Mouse (Mus musculus) liver, embryonic 11.5 days (tissue): Measurements from ENCODE around the gene Mknk1. TPM values are rescaled to one million over a fixed set of nuclear protein-coding genes. Genes with fewer than 3 reads are reported as not detected.

Experiments used
- ATAC-seq: fragments of 200-750 bp; cut with Nextera tagmentation; replicated peaks from 2 replicates; pipeline ENCODE4 v1.8.0; 2017; ENCODE audit warnings: moderate number of reproducible peaks, mild to moderate bottlenecking, moderate TSS enrichment, moderate library complexity; ENCODE audit not compliant: low FRiP score
- DNase-seq: peaks from one replicate; pipeline ENCODE4 v3.0.0-alpha.2; 2017; ENCODE audit warnings: low spot score
- H3K27ac ChIP-seq: fragments of 300-500 bp; sonication (generic); 2 replicates; pipeline ENCODE4 v1.5.1; 2014; ENCODE audit warnings: mild to moderate bottlenecking, low read depth, low read length, control low read depth
- H3K27me3 ChIP-seq: fragments of 300-500 bp; sonication (generic); replicated peaks from 2 replicates; pipeline ENCODE4 v1.6.1; 2014; ENCODE audit warnings: low read length, mixed read lengths; ENCODE audit not compliant: control insufficient read depth, insufficient read depth
- H3K36me3 ChIP-seq: fragments of 300-500 bp; sonication (generic); 2 replicates; pipeline ENCODE4 v1.6.1; 2014; ENCODE audit warnings: mild to moderate bottlenecking, low read length, moderate library complexity, mixed read lengths; ENCODE audit not compliant: control insufficient read depth, insufficient read depth
- H3K4me1 ChIP-seq: fragments of 300-500 bp; sonication (generic); replicated peaks from 2 replicates; pipeline ENCODE4 v1.6.1; 2014; ENCODE audit warnings: low read length, mixed read lengths; ENCODE audit not compliant: control insufficient read depth, insufficient read depth
- H3K4me2 ChIP-seq: fragments of 300-500 bp; sonication (generic); 2 replicates; pipeline ENCODE4 v1.6.1; 2014; ENCODE audit warnings: mild to moderate bottlenecking, control low read depth, moderate library complexity
- H3K4me3 ChIP-seq: fragments of 300-500 bp; sonication (generic); 2 replicates; pipeline ENCODE4 v1.5.1; 2014; ENCODE audit warnings: low read depth, low read length, control low read depth
- H3K9ac ChIP-seq: fragments of 300-500 bp; sonication (generic); 2 replicates; pipeline ENCODE4 v1.6.1; 2014; ENCODE audit warnings: low read depth, low read length, control low read depth
- H3K9me3 ChIP-seq: fragments of 300-500 bp; sonication (generic); 2 replicates; pipeline ENCODE4 v1.6.1; 2016; ENCODE audit warnings: low read length, inconsistent platforms, mixed read lengths; ENCODE audit not compliant: control insufficient read depth
- WGBS: fragments of 180-500 bp; shearing (Covaris S2); extraction: QIAGEN DNeasy Blood & Tissue Kit; methylation state at CpG from one replicate; pipeline ENCODE4 v1.1.7; 2014; 5-methylcytosine and 5-hydroxymethylcytosine counted together
- polyA plus RNA-seq: library from polyadenylated mRNA; unstranded; fragments of >200 nt; fragmentation: Nextera tagmentation; extraction: Ambion mirVana; gene quantifications from 2 replicates; pipeline ENCODE4 v1.2.1, GENCODE M21; 2014

The Mknk1 gene
- polyA plus RNA-seq, 1 experiment from 2014 or later = 46.9 TPM

GRCm38 (mm10) chr4:115869512-115870210, 30.7 kb downstream of the Mknk1 start:
- DNase-seq = no peak
- no peak overlapping the region for H3K4me3 ChIP-seq
- no peak overlapping the region for H3K4me2 ChIP-seq
- H3K27ac ChIP-seq = no peak overlapping the region
- no peak for ATAC-seq
- H3K9ac ChIP-seq = no peak overlapping the region
- peaks cover 26% of the 10 kb centered on the region for H3K36me3 ChIP-seq
- H3K27me3 ChIP-seq = no peaks in the 10 kb centered on the region
- WGBS = 64% methylated on average over 16 of the region's 16 CpGs
- H3K9me3 ChIP-seq = no peaks in the 10 kb centered on the region
- no peaks in the 10 kb centered on the region for H3K4me1 ChIP-seq

GRCm38 (mm10) chr4:115873231-115873630, 34.2 kb downstream of the Mknk1 start:
- DNase-seq (no peak), ATAC-seq (no peak)
- no peak overlapping the region for H3K4me2 ChIP-seq
- WGBS = 84% methylated on average over 3 of the region's 3 CpGs
- H3K4me3 ChIP-seq = no peak overlapping the region
- H3K36me3 ChIP-seq = peaks cover 18% of the 10 kb centered on the region; the same call in 1 of the 2 replicates
- no peaks in the 10 kb centered on the region for H3K9me3 ChIP-seq
- no peaks in the 10 kb centered on the region for H3K27me3 ChIP-seq
- H3K4me1 ChIP-seq = no peaks in the 10 kb centered on the region
- no peak overlapping the region for H3K27ac ChIP-seq
- H3K9ac ChIP-seq = no peak overlapping the region

DNA sequence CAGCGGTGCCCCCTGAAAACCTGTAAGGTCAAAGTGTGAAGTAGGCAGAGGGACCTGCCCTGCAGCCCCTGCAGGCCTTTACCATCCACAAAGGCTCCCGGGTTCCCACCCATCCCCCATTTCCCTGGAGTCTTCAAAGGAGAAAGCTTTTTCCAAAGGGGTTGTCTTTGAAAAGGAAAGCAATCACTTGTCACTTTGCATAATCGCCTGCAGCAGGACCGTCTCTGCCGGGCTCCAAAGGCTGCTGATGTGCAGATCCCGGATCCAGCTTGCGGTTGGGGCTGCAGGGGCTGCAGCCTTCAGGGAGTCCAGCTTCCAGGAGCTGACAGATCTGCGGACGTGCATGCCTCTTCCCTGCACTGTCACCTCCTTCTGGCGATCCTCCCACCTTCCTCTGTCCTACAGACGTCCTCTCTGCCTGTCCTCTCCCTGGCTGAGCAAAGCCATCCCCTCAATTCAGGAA, 39.2 kb downstream of the Mknk1 start:
- Histone ChIP-seq H3K4me2 (peak overlapping the region; percentile 10; the same call in 1 of the 2 replicates), H3K9ac (no peak overlapping the region), H3K36me3 (peaks cover 5% of the 10 kb centered on the region; the same call in 1 of the 2 replicates), H3K27ac (no peak overlapping the region), H3K4me3 (no peak overlapping the region), H3K9me3 (no peaks in the 10 kb centered on the region), H3K4me1 (no peaks in the 10 kb centered on the region), H3K27me3 (no peaks in the 10 kb centered on the region)
- WGBS = 21% methylated on average over 11 of the region's 11 CpGs
- DNase-seq (no peak), ATAC-seq (no peak)

DNA sequence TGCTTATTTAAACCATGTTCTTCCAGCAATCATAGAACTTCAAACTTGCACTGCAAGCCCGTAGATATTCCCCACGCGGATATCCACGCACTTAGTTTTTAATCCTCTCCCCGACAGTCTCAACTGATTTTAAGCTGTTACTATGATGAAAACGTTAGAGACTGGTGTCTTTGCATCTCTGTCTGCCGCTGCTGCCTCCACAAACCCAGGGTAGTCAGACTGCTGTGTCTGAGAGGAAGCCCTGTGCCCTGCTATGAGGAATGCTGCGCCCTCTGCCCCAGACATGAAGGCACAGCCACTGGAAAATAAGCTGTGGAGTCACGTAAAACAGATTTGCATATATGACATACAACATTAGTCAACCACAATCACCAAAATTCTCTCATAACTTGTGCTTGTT, 39.8 kb downstream of the Mknk1 start:
- ATAC-seq (no peak), DNase-seq (no peak)
- 58% methylated on average over 9 of the region's 9 CpGs for WGBS
- Histone ChIP-seq H3K36me3 (peaks cover 2% of the 10 kb centered on the region; the same call in 1 of the 2 replicates), H3K27me3 (no peaks in the 10 kb centered on the region), H3K9me3 (no peaks in the 10 kb centered on the region), H3K27ac (no peak overlapping the region), H3K4me2 (no peak overlapping the region), H3K4me1 (no peaks in the 10 kb centered on the region), H3K4me3 (no peak overlapping the region), H3K9ac (no peak overlapping the region)

GRCm38 (mm10) chr4:115881183-115881582, 42.2 kb downstream of the Mknk1 start:
- Histone ChIP-seq H3K27me3 (no peaks in the 10 kb centered on the region), H3K4me1 (no peaks in the 10 kb centered on the region), H3K4me2 (no peak overlapping the region), H3K9ac (no peak overlapping the region), H3K9me3 (no peaks in the 10 kb centered on the region), H3K4me3 (no peak overlapping the region), H3K36me3 (no peaks in the 10 kb centered on the region), H3K27ac (no peak overlapping the region)
- DNase-seq (no peak), ATAC-seq (no peak)
- 40% methylated on average over 1 of the region's 1 CpGs for WGBS

DNA sequence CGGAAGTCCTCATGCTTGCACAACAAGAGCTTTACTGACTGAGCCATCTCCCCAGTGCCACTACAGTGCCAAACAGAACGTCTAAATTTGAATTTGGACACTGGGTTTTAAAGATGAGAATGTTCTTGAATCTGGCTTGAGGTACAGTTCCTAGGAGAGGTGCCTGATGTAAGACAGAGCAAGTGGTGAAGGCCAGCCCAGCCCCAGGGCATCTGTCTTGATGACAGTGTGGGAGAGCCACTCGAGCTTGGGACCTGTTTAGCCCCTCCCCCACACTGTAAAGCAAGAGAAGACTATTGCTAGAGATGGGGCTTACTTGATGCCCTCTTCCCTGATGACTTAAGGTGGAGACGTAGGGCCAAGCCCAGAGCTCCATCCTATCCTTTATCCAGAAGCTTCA, 43.2 kb downstream of the Mknk1 start:
- Histone ChIP-seq H3K27ac (no peak overlapping the region), H3K9ac (no peak overlapping the region), H3K4me3 (no peak overlapping the region), H3K9me3 (no peaks in the 10 kb centered on the region), H3K36me3 (no peaks in the 10 kb centered on the region), H3K4me1 (no peaks in the 10 kb centered on the region), H3K4me2 (no peak overlapping the region), H3K27me3 (no peaks in the 10 kb centered on the region)
- ATAC-seq (no peak), DNase-seq (no peak)
- 63% methylated on average over 4 of the region's 4 CpGs for WGBS

DNA sequence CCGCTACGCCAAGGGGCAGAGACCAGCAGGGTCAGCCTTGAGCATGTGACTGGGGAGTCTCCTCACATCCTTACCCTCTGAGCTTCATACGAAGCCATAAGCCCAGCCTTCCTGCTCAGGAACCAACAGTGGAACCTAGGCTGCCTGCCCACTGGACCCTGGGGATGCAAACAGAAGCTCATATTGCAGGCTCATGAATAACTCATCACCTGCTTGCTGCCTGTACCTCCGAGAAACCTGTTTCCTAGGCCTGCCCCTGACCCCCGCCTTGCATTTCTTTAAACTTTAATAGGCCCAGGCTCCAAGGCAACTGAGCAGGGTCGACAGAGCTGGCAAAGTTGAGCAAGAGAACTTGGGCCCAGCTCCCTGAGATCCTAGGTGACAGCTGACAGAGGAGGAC, 45.0 kb downstream of the Mknk1 start, which contains the start of gene Kncn:
Kncn (plus strand) TSS at position 379 of the 400 bp plus-strand sequence.
- Histone ChIP-seq H3K27ac (no peak within 1 kb of the TSS), H3K9ac (no peak within 1 kb of the TSS), H3K4me2 (no peak within 1 kb of the TSS), H3K36me3 (no peaks in the 10 kb centered on the region), H3K9me3 (no peaks in the 10 kb centered on the region), H3K4me1 (no peaks in the 10 kb centered on the region), H3K27me3 (peaks cover 5% of the 10 kb centered on the region; the same call in 1 of the 2 replicates), H3K4me3 (no peak within 1 kb of the TSS)
- WGBS = 68% methylated on average over 6 of the region's 6 CpGs
- DNase-seq (no peak), ATAC-seq (no peak)

DNA sequence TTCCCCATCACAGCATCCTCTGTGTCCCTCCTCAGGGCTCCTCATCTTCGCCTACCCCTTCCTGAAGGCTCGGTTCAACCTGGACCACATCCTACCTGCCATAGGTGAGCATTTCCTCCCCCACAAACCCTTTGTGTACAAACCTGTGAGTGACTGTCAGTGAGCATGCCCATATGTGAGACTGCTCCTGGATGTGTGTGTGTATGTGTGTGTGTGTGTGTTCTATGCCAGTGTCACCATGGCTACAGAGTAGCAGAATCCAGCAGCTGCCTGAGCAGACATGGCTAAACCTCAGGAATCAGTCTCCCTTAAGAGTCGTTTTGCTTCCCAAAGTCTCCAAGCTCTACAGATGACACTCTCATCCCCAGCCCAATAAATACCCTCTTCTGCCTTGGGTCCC, 46.8 kb downstream of the Mknk1 start:
- Histone ChIP-seq H3K4me3 (no peak overlapping the region), H3K36me3 (no peaks in the 10 kb centered on the region), H3K4me1 (no peaks in the 10 kb centered on the region), H3K27me3 (peaks cover 18% of the 10 kb centered on the region), H3K27ac (no peak overlapping the region), H3K4me2 (no peak overlapping the region), H3K9me3 (no peaks in the 10 kb centered on the region), H3K9ac (no peak overlapping the region)
- 64% methylated on average over 3 of the region's 3 CpGs for WGBS
- DNase-seq (no peak), ATAC-seq (no peak)

- ATAC-seq (no peak), DNase-seq (no peak)
- Histone ChIP-seq H3K4me2 (no peak overlapping the region), H3K9ac (no peak overlapping the region), H3K4me3 (no peak overlapping the region), H3K4me1 (no peaks in the 10 kb centered on the region), H3K27ac (no peak overlapping the region), H3K36me3 (no peaks in the 10 kb centered on the region), H3K9me3 (no peaks in the 10 kb centered on the region), H3K27me3 (peaks cover 29% of the 10 kb centered on the region)
- whole genome bisulfite sequencing = 38% methylated on average over 1 of the region's 1 CpGs
Observed at GRCm38 (mm10) chr4:115886875-115887274, 47.9 kb downstream of the Mknk1 start.
